Mouse (Mus musculus): Measurements from ENCODE around the gene Hspe1.

The Hspe1 gene

GRCm38 (mm10) chr1:55134301-55134700, 46.4 kb downstream of the Hspe1 start:
- no peak for DNase-seq (ENCODE audit: low spot score in 2 of 2)

GRCm38 (mm10) chr1:55135846-55136245, 47.9 kb downstream of the Hspe1 start:
- DNase-seq (ENCODE audit: low spot score in 2 of 2) = no peak

Measured in left cerebral cortex, adult 9 months (tissue).